ENCODE assay signal across 27 mouse cellular contexts in genomic region chr16:62873180-62873579, GRCm38 (mm10). TPM values are rescaled to one million over a fixed set of nuclear protein-coding genes. Genes with fewer than 3 reads are reported as not detected.
DNase-seq lines count a peak whose midpoint lies in the region; ATAC-seq lines count a peak whose summit lies in the region.
"Had no signal": no experiment of that assay in that cellular context is flagged by ENCODE, and none has a peak within 500 bp of the region (broad histone marks: within the 10 kb centered on the region; RNA-seq: fewer than 3 reads in every experiment).

No protein-coding gene starts in this region.

- no peak overlapping the region for H3K4me2 ChIP-seq in kidney, embryonic 16.5 days (replicated peaks; ENCODE audit: low read depth, low read length)
- H3K4me2 ChIP-seq in neural tube, embryonic 12.5 days (replicated peaks) = no peak overlapping the region
- H3K4me2 ChIP-seq: embryonic facial prominence, embryonic 15.5 days; heart, embryonic 12.5 days; hindbrain, embryonic 14.5 days had no signal

- no peaks in the 10 kb centered on the region for H3K36me3 ChIP-seq in kidney, embryonic 16.5 days (ENCODE audit: insufficient read depth, low read length)
- no peaks in the 10 kb centered on the region for H3K36me3 ChIP-seq in neural tube, embryonic 12.5 days
- H3K36me3 ChIP-seq: embryonic facial prominence, embryonic 15.5 days; forebrain, embryonic 10.5 days; G1E; heart, embryonic 12.5 days; hindbrain, embryonic 10.5 days had no signal

- ATAC-seq in kidney, embryonic 16.5 days (ENCODE audit: low FRiP score, low TSS enrichment) = peak; percentile 86; the same call in 1 of the 2 replicates
- ATAC-seq in neural tube, embryonic 12.5 days (ENCODE audit: low FRiP score, low read depth) = peak; percentile 82
- ATAC-seq: CD4-positive, CD25-positive, alpha-beta regulatory T cell, adult 4 months; forebrain, embryonic 14.5 days had no signal

- WGBS in kidney, embryonic 16.5 days = 8% methylated on average over 4 of the region's 4 CpGs
- 9% methylated on average over 4 of the region's 4 CpGs for WGBS in neural tube, embryonic 12.5 days

- peaks cover 6% of the 10 kb centered on the region; the same call in 1 of the 2 replicates for H3K4me1 ChIP-seq in kidney, embryonic 16.5 days (ENCODE audit: insufficient read depth, low read length)
- H3K4me1 ChIP-seq in neural tube, embryonic 12.5 days = peaks cover 7% of the 10 kb centered on the region; the same call in 1 of the 2 replicates
- H3K4me1 ChIP-seq: embryonic facial prominence, embryonic 15.5 days; heart, embryonic 12.5 days; hindbrain, embryonic 10.5 days had no signal

- DNase-seq in adrenal gland, adult 2 months = peak; percentile 11
- no peak for DNase-seq in adrenal gland, adult 18-20 months (ENCODE audit: low spot score in 2 of 2)
- no peak for DNase-seq in kidney, postnatal 36 days
- peak; percentile 46 for DNase-seq in embryo, embryonic 10.5 days (ENCODE audit: low spot score)
- no peak for DNase-seq in testis, postnatal 14 days (ENCODE audit: low spot score)
- DNase-seq in layer of hippocampus, adult 8-10 months (ENCODE audit: low spot score in 2 of 2) = no peak
- DNase-seq: adrenal gland, postnatal 14 days; B cell, adult 2 months; cerebellum, adult 18-20 months; cerebellum, adult 9-11 months; gastrocnemius, adult 2 months; gastrocnemius, postnatal 25 days had no signal

- peak overlapping the region; percentile 55 for H3K27ac ChIP-seq in kidney, embryonic 16.5 days (ENCODE audit: low read length)
- H3K27ac ChIP-seq in neural tube, embryonic 12.5 days = no peak overlapping the region
- H3K27ac ChIP-seq: embryonic facial prominence, embryonic 15.5 days; forebrain, embryonic 10.5 days; gastrocnemius, adult 2 months; hindbrain, embryonic 10.5 days; hindbrain, embryonic 14.5 days had no signal

- H3K27me3 ChIP-seq in kidney, embryonic 16.5 days (ENCODE audit: insufficient read depth, low read length) = no peaks in the 10 kb centered on the region
- no peaks in the 10 kb centered on the region for H3K27me3 ChIP-seq in neural tube, embryonic 12.5 days (replicated peaks)
- H3K27me3 ChIP-seq: embryonic facial prominence, embryonic 15.5 days; heart, embryonic 12.5 days had no signal

- H3K4me3 ChIP-seq in kidney, embryonic 16.5 days (ENCODE audit: low read length) = no peak overlapping the region
- H3K4me3 ChIP-seq in neural tube, embryonic 12.5 days = no peak overlapping the region
- H3K4me3 ChIP-seq: embryonic facial prominence, embryonic 15.5 days; erythroblast, embryonic 14.5 days; forebrain, embryonic 10.5 days; gastrocnemius, adult 2 months; heart, embryonic 12.5 days; hindbrain, embryonic 10.5 days had no signal

- peaks cover 7% of the 10 kb centered on the region; the same call in 1 of the 2 replicates for H3K9me3 ChIP-seq in kidney, embryonic 16.5 days (ENCODE audit: low read length)
- no peaks in the 10 kb centered on the region for H3K9me3 ChIP-seq in neural tube, embryonic 12.5 days
- H3K9me3 ChIP-seq: embryonic facial prominence, embryonic 15.5 days; forebrain, embryonic 10.5 days; G1E had no signal

- no peak overlapping the region for H3K9ac ChIP-seq in kidney, embryonic 16.5 days (replicated peaks; ENCODE audit: low read length)
- no peak overlapping the region for H3K9ac ChIP-seq in neural tube, embryonic 12.5 days
- H3K9ac ChIP-seq: embryonic facial prominence, embryonic 15.5 days; heart, embryonic 12.5 days; hindbrain, embryonic 14.5 days had no signal

RNA-seq across cellular contexts. Expression of gene Pros1, which starts 19.1 kb away (rescaled TPM):
- total RNA-seq in adrenal gland, adult 2 months (2021) = 10 to 100 TPM; 47.8 to 70.5 TPM
- polyA plus RNA-seq in adrenal gland, adult 2 months (2012; rRNA removed) = 6.9 and 8.9 TPM in 2 replicates
- total RNA-seq in adrenal gland, adult 18-20 months (2021) = 10 to 100 TPM; 48.4 to 56.3 TPM
- 34.7 and 37.9 TPM in 2 replicates for polyA plus RNA-seq in kidney, embryonic 16.5 days (2015; fragmentation: Nextera tagmentation; extraction: Ambion mirVana)
- polyA plus RNA-seq in neural tube, embryonic 12.5 days (2016; fragmentation: Nextera tagmentation; extraction: Ambion mirVana) = 17.6 and 21.3 TPM in 2 replicates
- 10 to 100 TPM; 10.4 to 28.1 (median 17.7) TPM for total RNA-seq in layer of hippocampus, adult 8-10 months (2022)
- polyA plus RNA-seq: erythroblast, embryonic 14.5 days had no signal

RNA-seq across cellular contexts. Expression of gene Arl13b, which starts 26.3 kb away (rescaled TPM):
- 10 to 100 TPM; 10.1 to 11.3 TPM for total RNA-seq in adrenal gland, adult 2 months (2021)
- 3.6 and 5.6 TPM in 2 replicates for polyA plus RNA-seq in adrenal gland, adult 2 months (2012; rRNA removed)
- total RNA-seq in adrenal gland, adult 18-20 months (2021) = 10 to 100 TPM in 1 of 2 experiments, 1 to 10 TPM in 1; 8.1 to 12.3 TPM
- polyA plus RNA-seq in kidney, embryonic 16.5 days (2015; fragmentation: Nextera tagmentation; extraction: Ambion mirVana) = 19.2 and 20.8 TPM in 2 replicates
- 18.0 and 20.7 TPM in 2 replicates for polyA plus RNA-seq in neural tube, embryonic 12.5 days (2016; fragmentation: Nextera tagmentation; extraction: Ambion mirVana)
- 10 to 100 TPM; 11.7 to 16.1 (median 13.8) TPM for total RNA-seq in layer of hippocampus, adult 8-10 months (2022)

RNA-seq across cellular contexts. Expression of gene Stx19, which starts 58.7 kb away (rescaled TPM):
- total RNA-seq in adrenal gland, adult 2 months (2021) = not detected
- polyA plus RNA-seq in adrenal gland, adult 2 months (2012; rRNA removed) = not detected in 2 replicates
- total RNA-seq in adrenal gland, adult 18-20 months (2021) = not detected
- 0.37 and 0.48 TPM in 2 replicates for polyA plus RNA-seq in kidney, embryonic 16.5 days (2015; fragmentation: Nextera tagmentation; extraction: Ambion mirVana)
- 0.65 and 0.77 TPM in 2 replicates for polyA plus RNA-seq in neural tube, embryonic 12.5 days (2016; fragmentation: Nextera tagmentation; extraction: Ambion mirVana)
- not detected for total RNA-seq in layer of hippocampus, adult 8-10 months (2022)
- total RNA-seq: adrenal gland, postnatal 14 days; common myeloid progenitor, adult 5-6 weeks; gastrocnemius, adult 2 months; gastrocnemius, postnatal 25 days; granulocyte monocyte progenitor cell, adult 5-6 weeks; heart, adult 8-10 months; heart, postnatal 25 days had no signal
- polyA plus RNA-seq: erythroblast, embryonic 14.5 days; G1E had no signal

Comparison
In these comparisons a context has a peak if more than half of its experiments do, and no peak if none do; other contexts are left out.
1. DNase-seq: peak in adrenal gland, adult 2 months (single experiment) and embryo, embryonic 10.5 days (single experiment); none in adrenal gland, adult 18-20 months (0 of 2), kidney, postnatal 36 days (0 of 2), testis, postnatal 14 days (single experiment) and layer of hippocampus, adult 8-10 months (0 of 2).